Mouse (Mus musculus) spleen, postnatal 36 days (tissue): ENCODE results near the gene Nostrin.

Source experiments
- DNase-seq, 2 experiments: peaks; one replicate each; pipeline ENCODE4 v3.0.0; 2022; ENCODE audit warnings: low spot score in 2 of 2, mixed read lengths in 1 of 2

The Nostrin gene

GRCm38 (mm10) chr2:69191059-69191458, 55.5 kb downstream of the Nostrin start:
- DNase-seq = no peak

- DNase-seq = no peak
Measured at GRCm38 (mm10) chr2:69193555-69193954, 58.0 kb downstream of the Nostrin start.

GRCm38 (mm10) chr2:69205185-69205584, 69.6 kb downstream of the Nostrin start:
- no peak for DNase-seq

- peak; percentile 94 to 95 for DNase-seq
Measured at GRCm38 (mm10) chr2:69205791-69206351, 70.3 kb downstream of the Nostrin start, which contains the start of gene Spc25. TSS of gene Spc25 (minus strand) at chr2:69206194.

- peak in 1 of 2 experiments; percentile 7 for DNase-seq
Measured at GRCm38 (mm10) chr2:69206523-69206922, 70.9 kb downstream of the Nostrin start.

GRCm38 (mm10) chr2:69209684-69210083, 74.1 kb downstream of the Nostrin start:
- no peak for DNase-seq

GRCm38 (mm10) chr2:69210773-69211172, 75.2 kb downstream of the Nostrin start, which contains the start of gene G6pc2:
TSS of gene G6pc2 (plus strand) at chr2:69211073.
- no peak for DNase-seq

GRCm38 (mm10) chr2:69212652-69213051, 77.1 kb downstream of the Nostrin start:
- DNase-seq = no peak

- no peak for DNase-seq
Measured at GRCm38 (mm10) chr2:69215242-69215641, 79.6 kb downstream of the Nostrin start.

GRCm38 (mm10) chr2:69221868-69222416, 86.3 kb downstream of the Nostrin start:
- no peak for DNase-seq

- no peak for DNase-seq
Measured at GRCm38 (mm10) chr2:69222815-69223214, 87.2 kb downstream of the Nostrin start.

- DNase-seq = no peak
Measured at GRCm38 (mm10) chr2:69224724-69225123, 89.1 kb downstream of the Nostrin start.

- no peak for DNase-seq
Measured at GRCm38 (mm10) chr2:69226876-69227275, 91.3 kb downstream of the Nostrin start.

GRCm38 (mm10) chr2:69228635-69229034, 93.0 kb downstream of the Nostrin start:
- no peak for DNase-seq

- DNase-seq = no peak
Measured at GRCm38 (mm10) chr2:69230137-69230536, 94.5 kb downstream of the Nostrin start.

- DNase-seq = no peak
Measured at GRCm38 (mm10) chr2:69232101-69232500, 96.5 kb downstream of the Nostrin start.

- no peak for DNase-seq
Measured at GRCm38 (mm10) chr2:69234976-69235678, 99.5 kb downstream of the Nostrin start.
